Mouse (Mus musculus) hindbrain, embryonic 15.5 days (tissue): ENCODE data around the gene Nmnat1. TPM values are rescaled to one million over a fixed set of nuclear protein-coding genes. Genes with fewer than 3 reads are reported as not detected.

Experiments
- ATAC-seq: fragments of 200-750 bp; cut with Nextera tagmentation; 2 replicates; pipeline ENCODE4 v1.8.0; 2017; ENCODE audit warnings: low read depth, moderate number of reproducible peaks, moderate TSS enrichment; ENCODE audit not compliant: low FRiP score
- H3K27ac ChIP-seq: fragments of 300-500 bp; sonication (generic); replicated peaks from 2 replicates; pipeline ENCODE4 v1.5.1; 2015; ENCODE audit warnings: mild to moderate bottlenecking, inconsistent platforms
- H3K27me3 ChIP-seq: fragments of 300-500 bp; sonication (generic); 2 replicates; pipeline ENCODE4 v1.6.1; 2015; ENCODE audit warnings: control low read depth, inconsistent platforms
- H3K36me3 ChIP-seq: fragments of 300-500 bp; sonication (generic); 2 replicates; pipeline ENCODE4 v1.6.1; 2015; ENCODE audit warnings: control low read depth, inconsistent platforms
- H3K4me1 ChIP-seq: fragments of 300-500 bp; sonication (generic); replicated peaks from 2 replicates; pipeline ENCODE4 v1.6.1; 2015; ENCODE audit warnings: control low read depth, inconsistent platforms
- H3K4me2 ChIP-seq: fragments of 300-500 bp; sonication (generic); 2 replicates; pipeline ENCODE4 v1.6.1; 2015; ENCODE audit warnings: moderate library complexity, mild to moderate bottlenecking, inconsistent platforms
- H3K4me3 ChIP-seq: fragments of 300-500 bp; sonication (generic); 2 replicates; pipeline ENCODE4 v1.5.1; 2015; ENCODE audit warnings: mild to moderate bottlenecking, inconsistent platforms
- H3K9ac ChIP-seq: fragments of 300-500 bp; sonication (generic); 2 replicates; pipeline ENCODE4 v1.6.1; 2015; ENCODE audit warnings: inconsistent platforms
- H3K9me3 ChIP-seq: fragments of 300-500 bp; sonication (generic); 2 replicates; pipeline ENCODE4 v1.6.1; 2016; ENCODE audit warnings: control low read depth, inconsistent platforms
- WGBS: fragments of 180-500 bp; shearing (Covaris S2); methylation state at CpG from one replicate; pipeline ENCODE4 v1.1.7; 2015; 5-methylcytosine and 5-hydroxymethylcytosine counted together
- polyA plus RNA-seq: library from polyadenylated mRNA; unstranded; fragments of >200 nt; fragmentation: Nextera tagmentation; extraction: Ambion mirVana; gene quantifications from 2 replicates; pipeline ENCODE4 v1.2.1, GENCODE M21; 2015

The Nmnat1 gene
- polyA plus RNA-seq, 1 experiment from 2014 or later: 9.3 TPM

DNA sequence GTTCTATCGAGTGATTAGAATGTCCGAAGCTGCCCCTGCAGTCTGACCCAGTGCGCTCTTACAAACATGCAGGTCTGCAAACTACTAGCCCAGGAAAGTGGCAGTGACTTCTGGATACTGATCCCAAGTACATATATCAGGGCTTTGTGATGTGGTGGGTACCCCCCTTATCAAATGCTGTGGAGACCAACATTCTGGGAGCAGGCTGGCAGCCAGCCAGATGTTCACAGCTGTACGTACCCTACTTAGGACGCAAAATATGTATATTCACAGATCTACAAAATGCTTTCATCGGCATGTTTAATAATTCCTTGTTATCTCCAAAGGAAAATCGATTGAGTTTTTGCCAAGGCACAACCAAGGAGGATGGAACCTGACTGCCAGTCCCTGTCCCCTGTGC is 27.1 kb upstream of the Nmnat1 start:
- 77% methylated on average over 7 of the region's 7 CpGs for WGBS
- no peak overlapping the region for H3K4me3 ChIP-seq
- peaks cover 9% of the 10 kb centered on the region; the same call in 1 of the 2 replicates for H3K4me1 ChIP-seq
- H3K4me2 ChIP-seq: no peak overlapping the region
- no peak overlapping the region; the same call in 1 of the 2 replicates for H3K27ac ChIP-seq
- no peaks in the 10 kb centered on the region for H3K36me3 ChIP-seq
- ATAC-seq: no peak
- H3K27me3 ChIP-seq: no peaks in the 10 kb centered on the region
- no peak overlapping the region for H3K9ac ChIP-seq
- H3K9me3 ChIP-seq: no peaks in the 10 kb centered on the region

- Histone ChIP-seq H3K27ac (no peak overlapping the region; the same call in none of the 2 replicates), H3K36me3 (no peaks in the 10 kb centered on the region), H3K9ac (no peak overlapping the region), H3K27me3 (no peaks in the 10 kb centered on the region), H3K9me3 (no peaks in the 10 kb centered on the region), H3K4me3 (no peak overlapping the region), H3K4me1 (peaks cover 9% of the 10 kb centered on the region; the same call in 1 of the 2 replicates), H3K4me2 (no peak overlapping the region)
- peak; percentile 54; the same call in 1 of the 2 replicates for ATAC-seq
- 33% methylated on average over 6 of the region's 6 CpGs for WGBS
Measured at GRCm38 (mm10) chr4:149511221-149511646, 26.2 kb upstream of the Nmnat1 start.

DNA sequence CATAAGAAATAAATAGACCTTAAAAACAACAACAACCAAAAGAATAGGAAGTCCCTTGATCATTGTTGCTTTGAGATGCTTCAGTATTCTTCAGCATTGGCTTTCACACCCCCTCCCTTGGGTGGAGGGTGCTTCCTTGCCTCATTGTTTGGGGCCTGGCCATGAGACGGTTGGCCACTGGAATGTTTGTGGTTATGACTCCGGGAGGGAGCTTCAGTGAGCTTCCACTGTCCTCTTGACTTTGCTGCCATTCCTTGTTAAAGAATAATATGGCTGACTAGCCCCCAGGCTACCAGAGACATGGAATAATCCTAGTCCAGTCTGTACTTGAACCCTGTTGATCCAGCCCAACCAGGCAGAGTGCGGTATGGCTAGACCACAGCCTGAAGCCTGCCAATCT is 21.9 kb upstream of the Nmnat1 start:
- ATAC-seq: no peak
- Histone ChIP-seq H3K27me3 (no peaks in the 10 kb centered on the region), H3K36me3 (no peaks in the 10 kb centered on the region), H3K4me1 (peaks cover 9% of the 10 kb centered on the region; the same call in 1 of the 2 replicates), H3K27ac (no peak overlapping the region), H3K9me3 (no peaks in the 10 kb centered on the region), H3K4me3 (no peak overlapping the region), H3K9ac (no peak overlapping the region), H3K4me2 (no peak overlapping the region)
- WGBS: 81% methylated on average over 3 of the region's 3 CpGs

DNA sequence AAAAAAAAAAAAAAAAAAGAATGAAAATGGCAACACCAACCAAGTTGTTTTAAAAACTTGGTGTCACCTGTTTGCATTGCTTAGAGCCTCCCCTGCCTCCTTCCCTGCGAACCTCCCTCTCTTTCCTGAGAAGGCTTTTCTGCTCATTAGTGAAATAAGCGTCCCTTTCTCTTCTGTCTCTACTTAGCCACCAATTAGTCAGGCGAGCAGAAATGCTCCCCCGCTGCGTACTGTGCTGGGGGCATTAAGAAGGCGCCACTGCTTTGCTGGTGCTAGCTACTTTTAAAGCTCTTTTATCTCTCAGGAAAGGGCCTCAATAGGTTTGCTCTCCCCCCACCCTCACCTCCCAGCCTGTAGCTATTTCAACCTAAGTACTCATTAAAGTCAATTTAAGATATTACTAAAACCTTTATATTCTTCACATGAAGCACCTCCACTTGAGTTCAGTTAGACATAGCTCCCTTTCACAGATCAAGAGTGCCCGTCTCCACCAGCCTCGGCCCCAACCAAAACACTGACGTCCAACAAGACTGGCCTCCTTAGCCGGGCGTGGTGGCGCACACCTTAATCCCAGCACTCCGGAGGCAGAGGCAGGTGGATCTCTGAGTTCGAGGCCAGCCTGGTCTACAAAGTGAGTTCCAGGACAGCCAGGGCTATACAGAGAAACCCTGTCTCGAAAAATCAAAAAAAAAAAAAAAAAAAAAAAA is 20.4 kb upstream of the Nmnat1 start:
- Histone ChIP-seq H3K4me3 (no peak overlapping the region), H3K4me1 (no peaks in the 10 kb centered on the region), H3K27me3 (no peaks in the 10 kb centered on the region), H3K4me2 (no peak overlapping the region), H3K9me3 (no peaks in the 10 kb centered on the region), H3K36me3 (no peaks in the 10 kb centered on the region), H3K9ac (no peak overlapping the region), H3K27ac (no peak overlapping the region)
- 64% methylated on average over 15 of the region's 15 CpGs for WGBS
- ATAC-seq: no peak

DNA sequence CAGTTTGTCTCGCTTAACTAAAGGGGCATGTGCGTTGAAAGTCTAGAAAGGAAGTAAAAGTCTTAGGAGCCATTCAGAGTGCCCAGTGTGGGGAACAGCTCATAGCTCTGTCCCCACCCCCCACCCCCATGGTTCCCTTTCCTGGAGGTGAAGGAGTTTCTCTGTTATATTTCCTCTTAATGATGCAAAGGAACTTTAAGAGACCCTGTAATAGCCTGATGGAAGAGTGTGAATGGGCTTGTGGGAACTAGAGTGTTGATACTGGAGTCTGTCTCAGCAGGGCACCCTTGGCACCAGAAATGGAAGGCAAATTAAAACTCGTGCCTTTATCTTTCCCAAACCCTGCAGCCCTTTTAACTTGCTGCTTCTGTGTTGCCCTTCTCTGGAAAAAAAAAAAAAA is 19.9 kb upstream of the Nmnat1 start:
- ATAC-seq: no peak
- 29% methylated on average over 3 of the region's 3 CpGs for WGBS
- H3K9ac ChIP-seq: no peak overlapping the region
- no peak overlapping the region for H3K4me2 ChIP-seq
- peak overlapping the region; percentile 43; the same call in 1 of the 2 replicates for H3K27ac ChIP-seq
- H3K27me3 ChIP-seq: no peaks in the 10 kb centered on the region
- H3K36me3 ChIP-seq: no peaks in the 10 kb centered on the region
- H3K9me3 ChIP-seq: no peaks in the 10 kb centered on the region
- H3K4me1 ChIP-seq: no peaks in the 10 kb centered on the region
- no peak overlapping the region for H3K4me3 ChIP-seq

DNA sequence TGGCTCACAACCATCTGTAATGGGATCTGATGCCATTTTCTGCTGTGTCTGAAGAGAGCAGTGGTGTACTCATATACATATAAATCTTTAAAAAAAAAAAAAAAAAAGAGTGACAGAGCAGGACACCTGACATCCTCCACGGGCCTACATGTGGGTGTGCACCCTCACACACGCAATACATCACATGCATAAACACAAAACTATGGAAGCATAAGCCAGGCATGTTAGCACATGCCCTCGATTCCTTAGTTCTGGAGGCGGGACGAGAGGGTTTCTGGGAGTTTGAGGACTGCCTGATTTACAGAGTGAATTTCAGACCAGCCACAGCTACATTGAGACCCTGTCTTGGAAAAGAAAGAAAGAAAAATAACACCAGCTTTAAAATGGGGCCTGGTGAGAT is 19.4 kb upstream of the Nmnat1 start:
- H3K27me3 ChIP-seq: no peaks in the 10 kb centered on the region
- H3K4me1 ChIP-seq: no peaks in the 10 kb centered on the region
- no peak overlapping the region for H3K4me2 ChIP-seq
- peak overlapping the region; percentile 43; the same call in 1 of the 2 replicates for H3K27ac ChIP-seq
- H3K4me3 ChIP-seq: no peak overlapping the region
- H3K9me3 ChIP-seq: no peaks in the 10 kb centered on the region
- no peak for ATAC-seq
- WGBS: 84% methylated on average over 5 of the region's 5 CpGs
- no peaks in the 10 kb centered on the region for H3K36me3 ChIP-seq
- H3K9ac ChIP-seq: no peak overlapping the region

DNA sequence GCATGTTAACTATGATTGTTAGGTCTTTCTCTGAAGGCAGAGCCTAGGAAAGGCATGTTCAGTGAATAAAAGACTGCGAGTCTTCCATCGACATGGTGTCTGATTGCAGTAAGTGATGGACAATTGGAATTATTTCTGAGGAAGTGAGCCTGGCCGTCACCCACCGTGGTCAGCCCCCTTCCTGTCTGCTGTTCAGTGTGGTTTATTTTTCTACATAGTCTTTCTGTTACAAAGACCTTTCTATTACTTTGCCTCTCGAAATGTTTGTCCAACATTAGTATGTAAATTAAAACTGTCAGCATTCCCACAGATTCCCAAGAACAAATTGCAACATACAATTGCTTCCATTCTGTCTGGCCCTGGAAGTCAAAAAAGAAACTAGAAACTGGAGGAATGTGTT is 14.8 kb upstream of the Nmnat1 start:
- Histone ChIP-seq H3K36me3 (peaks cover 29% of the 10 kb centered on the region), H3K27me3 (no peaks in the 10 kb centered on the region)
- ATAC-seq: no peak

GRCm38 (mm10) chr4:149498901-149499300 is 13.9 kb upstream of the Nmnat1 start:
- peaks cover 38% of the 10 kb centered on the region for H3K36me3 ChIP-seq
- H3K9ac ChIP-seq: no peak overlapping the region
- 87% methylated on average over 8 of the region's 8 CpGs for WGBS

More for the DNA sequence above, 14.8 kb upstream of the Nmnat1 start:
- Histone ChIP-seq H3K4me2 (no peak overlapping the region), H3K9me3 (no peaks in the 10 kb centered on the region), H3K27ac (no peak overlapping the region), H3K9ac (no peak overlapping the region), H3K4me1 (no peaks in the 10 kb centered on the region), H3K4me3 (no peak overlapping the region)
- 71% methylated on average over 5 of the region's 5 CpGs for WGBS

GRCm38 (mm10) chr4:149496612-149497011 is 11.6 kb upstream of the Nmnat1 start:
- Histone ChIP-seq H3K9ac (no peak overlapping the region), H3K9me3 (no peaks in the 10 kb centered on the region), H3K27ac (peak overlapping the region; percentile 59), H3K4me2 (no peak overlapping the region), H3K4me1 (no peaks in the 10 kb centered on the region), H3K27me3 (no peaks in the 10 kb centered on the region), H3K4me3 (no peak overlapping the region), H3K36me3 (peaks cover 57% of the 10 kb centered on the region)
- ATAC-seq: peak; percentile 48; the same call in 1 of the 2 replicates
- 14% methylated on average over 2 of the region's 2 CpGs for WGBS

More at GRCm38 (mm10) chr4:149498901-149499300, 13.9 kb upstream of the Nmnat1 start:
- Histone ChIP-seq H3K9me3 (no peaks in the 10 kb centered on the region), H3K27ac (no peak overlapping the region), H3K27me3 (no peaks in the 10 kb centered on the region), H3K4me3 (no peak overlapping the region), H3K4me1 (no peaks in the 10 kb centered on the region), H3K4me2 (no peak overlapping the region)
- ATAC-seq: no peak

DNA sequence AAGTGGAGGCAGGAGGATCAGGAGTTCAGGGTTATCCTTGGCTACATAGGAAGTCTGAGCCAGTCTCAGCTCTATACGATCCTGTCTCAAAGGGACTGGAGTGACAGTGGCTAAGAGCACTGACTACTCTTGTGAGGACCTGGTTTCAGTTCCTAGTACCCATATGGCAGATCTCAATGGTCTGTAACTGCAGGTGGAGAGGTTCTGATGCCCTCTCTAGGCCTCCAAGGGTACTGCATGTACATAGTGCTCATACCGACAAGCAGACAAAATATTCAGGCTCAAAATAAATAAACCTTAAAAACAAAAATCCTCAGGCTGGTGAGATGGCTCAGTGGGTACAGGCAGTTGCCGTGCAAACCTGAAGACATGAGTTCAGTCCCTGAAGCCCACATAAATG is 6.1 kb upstream of the Nmnat1 start:
- H3K4me1 ChIP-seq: peaks cover 11% of the 10 kb centered on the region
- H3K36me3 ChIP-seq: peaks cover 82% of the 10 kb centered on the region
- H3K9me3 ChIP-seq: no peaks in the 10 kb centered on the region
- no peak overlapping the region for H3K27ac ChIP-seq
- H3K4me2 ChIP-seq: no peak overlapping the region
- 96% methylated on average over 3 of the region's 3 CpGs for WGBS
- no peak overlapping the region for H3K4me3 ChIP-seq
- H3K27me3 ChIP-seq: no peaks in the 10 kb centered on the region
- ATAC-seq: no peak
- no peak overlapping the region for H3K9ac ChIP-seq

DNA sequence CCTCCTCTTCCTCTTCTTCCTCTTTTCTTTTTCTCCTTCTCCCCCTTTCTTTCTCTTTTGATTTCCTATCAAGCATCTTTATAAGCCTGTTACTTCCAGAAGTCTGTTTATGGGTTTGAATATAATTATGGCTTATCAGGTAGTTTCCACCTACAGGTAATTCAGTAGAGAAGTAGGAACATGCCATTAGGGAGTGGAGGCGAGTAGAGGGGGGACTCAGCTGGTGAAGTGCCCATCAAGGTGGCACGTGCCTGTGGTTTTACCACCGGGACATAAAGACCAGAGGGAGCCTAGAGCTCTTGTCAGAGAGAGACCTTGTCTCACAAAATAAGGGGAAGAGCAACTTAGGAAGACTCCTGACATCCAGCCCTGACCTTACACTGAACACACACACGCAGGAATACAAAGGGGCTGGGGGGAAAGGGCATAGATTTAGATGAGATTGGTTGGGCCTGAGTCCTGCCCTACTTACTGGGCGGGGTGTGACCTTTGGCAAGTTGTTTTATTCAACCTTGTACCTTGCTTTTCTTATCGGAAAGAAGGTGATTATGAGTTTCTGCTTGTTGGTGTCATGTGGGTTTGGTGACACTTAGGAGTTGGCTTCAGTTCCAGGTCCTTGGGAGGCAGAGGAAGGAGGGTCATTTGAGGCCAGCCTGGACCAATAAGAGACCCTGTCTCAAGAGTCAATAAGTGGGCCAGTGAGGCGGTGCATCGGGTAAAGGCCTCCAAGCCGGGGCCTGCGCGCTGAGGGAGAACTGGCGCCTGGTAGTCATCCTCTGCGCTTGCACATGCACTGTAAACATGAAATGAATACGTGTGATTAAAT is 4.6 kb upstream of the Nmnat1 start:
- Histone ChIP-seq H3K9ac (no peak overlapping the region), H3K36me3 (peaks cover 70% of the 10 kb centered on the region), H3K4me1 (peaks cover 19% of the 10 kb centered on the region), H3K4me3 (no peak overlapping the region), H3K9me3 (no peaks in the 10 kb centered on the region), H3K27me3 (no peaks in the 10 kb centered on the region), H3K4me2 (no peak overlapping the region), H3K27ac (no peak overlapping the region)
- no peak for ATAC-seq
- WGBS: 96% methylated on average over 14 of the region's 14 CpGs

- H3K4me2 ChIP-seq: no peak overlapping the region
- no peaks in the 10 kb centered on the region for H3K27me3 ChIP-seq
- H3K4me1 ChIP-seq: peaks cover 25% of the 10 kb centered on the region
- H3K9me3 ChIP-seq: no peaks in the 10 kb centered on the region
- no peak for ATAC-seq
- no peak overlapping the region for H3K9ac ChIP-seq
- 94% methylated on average over 12 of the region's 12 CpGs for WGBS
- no peak overlapping the region for H3K4me3 ChIP-seq
- H3K36me3 ChIP-seq: peaks cover 52% of the 10 kb centered on the region
- H3K27ac ChIP-seq: no peak overlapping the region
Measured at GRCm38 (mm10) chr4:149487729-149488128, 2.7 kb upstream of the Nmnat1 start.
